Mouse (Mus musculus) megakaryocyte progenitor cell, adult 5-6 weeks (primary cell): ENCODE results near the gene Krtap3-3. TPM values are rescaled to one million over a fixed set of nuclear protein-coding genes. Genes with fewer than 3 reads are reported as not detected.

Source experiments
- total RNA-seq, 2 experiments: library from RNA; stranded (forward) in 1 of 2; stranded (reverse) in 1 of 2; fragments of 157-497, 149-512 nt in 1 of 2; fragments of 200-1000 nt in 1 of 2; gene quantifications; 2 replicates each; pipeline versions ENCODE4 v1.2.3 to v1.2.4; 2015 to 2017

The Krtap3-3 gene
- total RNA-seq, 2 experiments from 2014 or later, result not detected

Other genes starting within 250 kb of the Krtap3-3 start
Only the 30 nearest of the 34 such genes appear.
- not detected in 2 replicates for gene Krt25, start 227.9 kb downstream of the Krtap3-3 start, total RNA-seq (2015)
- gene Krt25, start 227.9 kb downstream of the Krtap3-3 start, total RNA-seq (2017), result not detected in 2 replicates
- not detected in 2 replicates for gene Krt26, start 212.9 kb downstream of the Krtap3-3 start, total RNA-seq (2015)
- gene Krt26, start 212.9 kb downstream of the Krtap3-3 start, total RNA-seq (2017), result not detected in 2 replicates
- gene Krt27, start 199.8 kb downstream of the Krtap3-3 start, total RNA-seq (2015), result not detected in 2 replicates
- not detected in 2 replicates for gene Krt27, start 199.8 kb downstream of the Krtap3-3 start, total RNA-seq (2017)
- gene Krt28, start 176.0 kb downstream of the Krtap3-3 start, total RNA-seq (2015), result not detected in 2 replicates
- gene Krt28, start 176.0 kb downstream of the Krtap3-3 start, total RNA-seq (2017), result not detected in 2 replicates
- 2.3 and 7.2 TPM in 2 replicates for gene Krt10, start 161.5 kb downstream of the Krtap3-3 start, total RNA-seq (2015)
- 0.47 TPM in 1 of 2 replicates, not detected in the other for gene Krt10, start 161.5 kb downstream of the Krtap3-3 start, total RNA-seq (2017)
- not detected in 2 replicates for gene Krt12, start 128.6 kb downstream of the Krtap3-3 start, total RNA-seq (2015)
- not detected in 2 replicates for gene Krt12, start 128.6 kb downstream of the Krtap3-3 start, total RNA-seq (2017)
- not detected in 2 replicates for gene Krt20, start 112.7 kb downstream of the Krtap3-3 start, total RNA-seq (2015)
- not detected in 2 replicates for gene Krt20, start 112.7 kb downstream of the Krtap3-3 start, total RNA-seq (2017)
- not detected in 2 replicates for gene Krt23, start 57.7 kb downstream of the Krtap3-3 start, total RNA-seq (2015)
- gene Krt23, start 57.7 kb downstream of the Krtap3-3 start, total RNA-seq (2017), result not detected in 2 replicates
- gene Krt39, start 29.5 kb downstream of the Krtap3-3 start, total RNA-seq (2015), result not detected in 2 replicates
- not detected in 2 replicates for gene Krt39, start 29.5 kb downstream of the Krtap3-3 start, total RNA-seq (2017)
- not detected in 2 replicates for gene Krt40, start 7.7 kb downstream of the Krtap3-3 start, total RNA-seq (2015)
- not detected in 2 replicates for gene Krt40, start 7.7 kb downstream of the Krtap3-3 start, total RNA-seq (2017)
- gene Krtap3-2, start 6.0 kb upstream of the Krtap3-3 start, total RNA-seq (2015), result not detected in 2 replicates
- gene Krtap3-2, start 6.0 kb upstream of the Krtap3-3 start, total RNA-seq (2017), result not detected in 2 replicates
- not detected in 2 replicates for gene Gm11939, start 8.6 kb upstream of the Krtap3-3 start, total RNA-seq (2015)
- not detected in 2 replicates for gene Gm11939, start 8.6 kb upstream of the Krtap3-3 start, total RNA-seq (2017)
- gene Krtap3-1, start 15.8 kb upstream of the Krtap3-3 start, total RNA-seq (2015), result not detected in 2 replicates
- gene Krtap3-1, start 15.8 kb upstream of the Krtap3-3 start, total RNA-seq (2017), result not detected in 2 replicates
- not detected in 2 replicates for gene Krtap1-5, start 30.2 kb upstream of the Krtap3-3 start, total RNA-seq (2015)
- not detected in 2 replicates for gene Krtap1-5, start 30.2 kb upstream of the Krtap3-3 start, total RNA-seq (2017)
- not detected in 2 replicates for gene Krtap1-4, start 32.8 kb upstream of the Krtap3-3 start, total RNA-seq (2015)
- gene Krtap1-4, start 32.8 kb upstream of the Krtap3-3 start, total RNA-seq (2017), result not detected in 2 replicates
- not detected in 2 replicates for gene Krtap1-3, start 40.5 kb upstream of the Krtap3-3 start, total RNA-seq (2015)
- gene Krtap1-3, start 40.5 kb upstream of the Krtap3-3 start, total RNA-seq (2017), result not detected in 2 replicates
- gene Krtap9-3, start 47.2 kb upstream of the Krtap3-3 start, total RNA-seq (2015), result not detected in 2 replicates
- not detected in 2 replicates for gene Krtap9-3, start 47.2 kb upstream of the Krtap3-3 start, total RNA-seq (2017)
- gene Gm11938, start 52.4 kb upstream of the Krtap3-3 start, total RNA-seq (2015), result not detected in 2 replicates
- gene Gm11938, start 52.4 kb upstream of the Krtap3-3 start, total RNA-seq (2017), result not detected in 2 replicates
- not detected in 2 replicates for gene Gm11937, start 59.3 kb upstream of the Krtap3-3 start, total RNA-seq (2015)
- not detected in 2 replicates for gene Gm11937, start 59.3 kb upstream of the Krtap3-3 start, total RNA-seq (2017)
- gene Krtap2-4, start 64.0 kb upstream of the Krtap3-3 start, total RNA-seq (2015), result not detected in 2 replicates
- gene Krtap2-4, start 64.0 kb upstream of the Krtap3-3 start, total RNA-seq (2017), result not detected in 2 replicates
- gene Gm11562, start 69.6 kb upstream of the Krtap3-3 start, total RNA-seq (2015), result not detected in 2 replicates
- gene Gm11562, start 69.6 kb upstream of the Krtap3-3 start, total RNA-seq (2017), result not detected in 2 replicates
- not detected in 2 replicates for gene Krtap4-1, start 77.4 kb upstream of the Krtap3-3 start, total RNA-seq (2015)
- gene Krtap4-1, start 77.4 kb upstream of the Krtap3-3 start, total RNA-seq (2017), result not detected in 2 replicates
- not detected in 2 replicates for gene Krtap4-2, start 84.2 kb upstream of the Krtap3-3 start, total RNA-seq (2015)
- gene Krtap4-2, start 84.2 kb upstream of the Krtap3-3 start, total RNA-seq (2017), result not detected in 2 replicates
- gene Krtap4-7, start 93.2 kb upstream of the Krtap3-3 start, total RNA-seq (2015), result not detected in 2 replicates
- not detected in 2 replicates for gene Krtap4-7, start 93.2 kb upstream of the Krtap3-3 start, total RNA-seq (2017)
- gene Gm11555, start 99.4 kb upstream of the Krtap3-3 start, total RNA-seq (2015), result not detected in 2 replicates
- gene Gm11555, start 99.4 kb upstream of the Krtap3-3 start, total RNA-seq (2017), result not detected in 2 replicates
- gene Gm11563, start 108.1 kb upstream of the Krtap3-3 start, total RNA-seq (2015), result not detected in 2 replicates
- gene Gm11563, start 108.1 kb upstream of the Krtap3-3 start, total RNA-seq (2017), result not detected in 2 replicates
- not detected in 2 replicates for gene Krtap4-6, start 115.1 kb upstream of the Krtap3-3 start, total RNA-seq (2015)
- gene Krtap4-6, start 115.1 kb upstream of the Krtap3-3 start, total RNA-seq (2017), result not detected in 2 replicates
- not detected in 2 replicates for gene Gm14190, start 139.9 kb upstream of the Krtap3-3 start, total RNA-seq (2015)
- gene Gm14190, start 139.9 kb upstream of the Krtap3-3 start, total RNA-seq (2017), result not detected in 2 replicates
- gene Gm14180, start 183.4 kb upstream of the Krtap3-3 start, total RNA-seq (2015), result not detected in 2 replicates
- gene Gm14180, start 183.4 kb upstream of the Krtap3-3 start, total RNA-seq (2017), result not detected in 2 replicates
- gene Gm11595, start 222.0 kb upstream of the Krtap3-3 start, total RNA-seq (2015), result not detected in 2 replicates
- gene Gm11595, start 222.0 kb upstream of the Krtap3-3 start, total RNA-seq (2017), result not detected in 2 replicates